Mouse (Mus musculus): ENCODE data around the gene Fermt3. TPM values are rescaled to one million over a fixed set of nuclear protein-coding genes. Genes with fewer than 3 reads are reported as not detected.

Gene Fermt3
- 36.8 and 41.6 TPM in 2 replicates for polyA plus RNA-seq (2012; rRNA removed)

DNA sequence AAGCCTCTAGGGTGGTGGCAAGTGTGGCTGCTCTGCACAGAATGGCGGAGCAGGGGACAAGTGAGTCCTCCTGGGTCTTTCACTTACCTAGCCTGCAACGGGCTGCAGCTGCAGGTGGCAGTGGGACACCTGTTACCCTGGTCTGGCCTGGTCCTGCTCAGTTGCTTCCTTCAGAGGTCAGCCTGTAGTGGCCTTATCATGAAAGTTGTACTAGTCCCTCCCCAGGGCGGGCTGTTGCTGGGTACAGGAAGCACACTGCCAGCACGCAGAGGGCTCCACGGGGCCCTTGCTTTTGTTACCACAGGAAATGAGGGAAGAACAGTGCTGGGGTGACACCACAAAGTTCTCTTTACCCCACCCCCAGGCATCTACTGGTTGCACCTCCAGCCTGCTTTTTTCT lies at the start of gene Fermt3:
TSS of gene Fermt3 (minus strand) at position 279 of the 400 bp plus-strand sequence.
- peak within 1 kb of the TSS; percentile 57 for H3K4me3 ChIP-seq (replicated peaks; ENCODE audit: extremely low read depth, low read depth, low read length)
- WGBS: 52% methylated on average over 5 of the region's 5 CpGs
- DNase-seq: peak; percentile 28
- TF ChIP-seq CTCF (IDR thresholded peaks at IDR 0.05; ENCODE audit: insufficient read depth, low read length) (no peak), POLR2A (IDR thresholded peaks at IDR 0.05; ENCODE audit: borderline replicate concordance, extremely low read depth, low read depth, low read length) (peak; percentile 29; the same call in 1 of the 2 replicates)
- H3K4me1 ChIP-seq (ENCODE audit: control insufficient read depth, insufficient read depth, low read length): no peaks in the 10 kb centered on the region

DNA sequence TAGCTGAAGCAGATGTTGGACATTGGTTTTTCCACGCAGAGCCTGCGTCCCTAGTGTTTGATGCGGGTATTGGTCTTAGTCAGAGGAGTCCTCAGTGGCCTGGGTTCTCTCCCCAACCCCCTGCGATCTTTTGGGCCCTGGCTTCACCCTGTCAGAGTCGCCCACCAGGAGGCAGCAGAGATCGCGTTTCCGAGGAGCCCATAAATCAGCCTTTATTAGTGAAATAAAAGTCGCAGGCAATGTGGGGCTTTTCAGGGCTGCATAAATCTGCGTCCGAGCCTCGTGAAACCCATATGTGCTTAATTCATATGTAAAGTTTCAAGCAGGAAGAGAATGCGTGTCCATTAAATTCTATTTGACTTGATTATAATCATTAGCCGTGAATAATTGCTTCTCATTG lies 48.9 kb upstream of the Fermt3 start:
- TF ChIP-seq POLR2A (IDR thresholded peaks at IDR 0.05; ENCODE audit: borderline replicate concordance, extremely low read depth, low read depth, low read length) (no peak), CTCF (IDR thresholded peaks at IDR 0.05; ENCODE audit: insufficient read depth, low read length) (peak; percentile 75)
- DNase-seq: peak; percentile 76
- no peak overlapping the region for H3K4me3 ChIP-seq (replicated peaks; ENCODE audit: extremely low read depth, low read depth, low read length)
- no peaks in the 10 kb centered on the region for H3K4me1 ChIP-seq (ENCODE audit: control insufficient read depth, insufficient read depth, low read length)
- WGBS: 8% methylated on average over 14 of the region's 14 CpGs

DNA sequence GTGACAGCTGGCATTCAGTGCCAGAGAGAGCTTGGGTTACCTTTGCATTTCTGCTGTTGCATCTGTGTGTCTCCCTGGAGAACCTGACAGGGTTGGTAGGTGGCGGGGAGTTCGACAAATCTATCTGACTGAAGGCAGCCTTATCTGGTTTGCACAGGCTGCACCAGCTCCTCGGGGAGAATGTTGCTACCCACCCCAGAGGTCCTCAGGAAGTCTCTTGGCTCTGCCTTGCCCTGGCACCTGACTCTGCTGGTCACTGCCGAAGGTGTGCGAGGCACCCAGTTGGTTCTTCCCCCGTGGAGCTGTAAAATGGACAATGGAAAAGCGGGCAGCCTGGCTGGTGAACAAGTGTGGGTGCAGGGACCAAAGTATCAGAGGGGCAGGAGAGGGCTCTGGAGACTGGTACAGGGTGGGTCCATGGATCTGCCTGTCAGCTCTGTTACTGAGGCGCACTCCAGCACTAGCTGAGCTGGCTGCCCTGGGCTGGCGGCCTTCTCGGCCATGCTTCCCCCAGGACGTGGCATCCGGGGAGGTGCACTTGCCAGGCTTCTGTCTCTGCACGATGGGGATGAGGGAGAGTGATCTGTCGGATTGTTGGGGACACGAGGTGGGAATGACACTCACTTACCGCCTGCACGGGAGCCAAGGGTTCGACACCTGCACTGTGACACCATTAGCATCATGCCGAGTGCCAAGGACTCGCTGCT lies 48.2 kb upstream of the Fermt3 start:
- TF ChIP-seq CTCF (IDR thresholded peaks at IDR 0.05; ENCODE audit: insufficient read depth, low read length) (0 out of 2 replicates have a peak, but pooled peaks have one; percentile 18), POLR2A (IDR thresholded peaks at IDR 0.05; ENCODE audit: borderline replicate concordance, extremely low read depth, low read depth, low read length) (no peak)
- no peak overlapping the region for H3K4me3 ChIP-seq (replicated peaks; ENCODE audit: extremely low read depth, low read depth, low read length)
- WGBS: 49% methylated on average over 20 of the region's 20 CpGs
- no peaks in the 10 kb centered on the region for H3K4me1 ChIP-seq (ENCODE audit: control insufficient read depth, insufficient read depth, low read length)
- no peak for DNase-seq

DNA sequence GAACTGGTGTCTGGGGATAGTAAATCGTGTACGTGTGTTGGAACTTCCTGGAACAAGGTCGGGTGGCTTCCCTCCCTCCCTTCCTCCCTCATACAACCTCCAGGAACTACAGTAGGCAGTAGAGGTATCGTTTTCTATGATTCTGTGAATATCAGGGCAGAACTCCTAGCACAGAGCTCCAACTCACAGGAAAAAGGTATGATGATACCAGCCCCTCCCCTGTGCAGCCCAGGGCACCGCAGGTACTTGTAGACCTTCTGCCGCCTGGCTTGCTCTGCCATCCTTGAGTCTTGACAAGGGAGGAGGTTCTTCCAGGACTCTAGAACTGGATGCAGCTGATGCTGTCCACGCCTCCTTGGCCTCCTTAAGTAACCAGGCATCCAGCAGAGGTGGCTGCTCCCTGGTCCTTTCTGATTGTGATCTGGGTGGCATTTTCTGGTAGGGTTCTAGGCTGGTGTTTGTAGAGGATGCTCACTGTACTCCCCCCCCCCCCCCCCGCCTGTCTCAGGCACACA lies 47.6 kb upstream of the Fermt3 start:
- WGBS: 41% methylated on average over 8 of the region's 8 CpGs
- TF ChIP-seq POLR2A (IDR thresholded peaks at IDR 0.05; ENCODE audit: borderline replicate concordance, extremely low read depth, low read depth, low read length) (no peak), CTCF (IDR thresholded peaks at IDR 0.05; ENCODE audit: insufficient read depth, low read length) (no peak)
- DNase-seq: no peak
- Histone ChIP-seq H3K4me3 (replicated peaks; ENCODE audit: extremely low read depth, low read depth, low read length) (no peak overlapping the region), H3K4me1 (ENCODE audit: control insufficient read depth, insufficient read depth, low read length) (no peaks in the 10 kb centered on the region)

DNA sequence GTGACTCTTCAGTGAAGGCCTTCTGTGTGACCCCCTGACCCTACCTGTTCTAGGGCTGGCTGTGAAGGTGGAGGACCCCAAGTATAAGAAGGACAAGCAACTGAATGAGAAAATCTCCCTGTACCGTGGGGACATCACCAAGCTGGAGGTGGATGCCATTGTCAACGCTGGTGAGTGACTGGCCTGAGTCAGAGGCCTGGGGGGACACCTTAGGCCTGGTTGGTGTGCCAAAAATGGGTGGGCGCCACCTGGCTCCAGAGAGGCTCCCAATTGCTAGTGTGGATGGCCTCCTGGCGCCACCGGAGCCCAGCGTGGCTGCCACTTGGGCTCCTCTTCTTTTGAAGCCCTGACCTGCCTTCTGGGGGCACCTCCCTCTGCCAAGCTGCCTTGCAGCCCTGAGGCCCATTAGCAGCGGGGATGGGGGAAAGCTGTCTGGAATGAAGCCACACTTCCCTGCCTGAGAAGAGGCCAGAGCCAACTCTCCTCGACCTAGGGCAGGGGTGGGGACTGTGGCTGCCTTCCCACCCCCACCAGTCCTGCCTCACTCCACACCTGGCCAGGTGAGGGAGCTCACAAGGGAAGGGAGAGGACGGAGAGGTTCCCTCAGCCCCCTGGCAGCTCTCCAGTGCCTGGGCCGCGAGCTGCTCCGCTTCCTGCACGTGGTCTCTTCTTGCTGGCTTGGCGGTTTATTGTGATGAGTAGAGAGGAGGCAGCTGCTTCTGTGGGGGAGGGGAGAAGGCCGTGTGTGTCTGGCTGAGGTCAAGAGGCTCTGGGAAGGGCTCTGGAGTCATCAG lies 47.0 kb upstream of the Fermt3 start:
- no peak for DNase-seq
- no peak for TF ChIP-seq POLR2A (IDR thresholded peaks at IDR 0.05; ENCODE audit: borderline replicate concordance, extremely low read depth, low read depth, low read length)
- no peak for TF ChIP-seq CTCF (IDR thresholded peaks at IDR 0.05; ENCODE audit: insufficient read depth, low read length)
- 38% methylated on average over 15 of the region's 15 CpGs for WGBS

DNA sequence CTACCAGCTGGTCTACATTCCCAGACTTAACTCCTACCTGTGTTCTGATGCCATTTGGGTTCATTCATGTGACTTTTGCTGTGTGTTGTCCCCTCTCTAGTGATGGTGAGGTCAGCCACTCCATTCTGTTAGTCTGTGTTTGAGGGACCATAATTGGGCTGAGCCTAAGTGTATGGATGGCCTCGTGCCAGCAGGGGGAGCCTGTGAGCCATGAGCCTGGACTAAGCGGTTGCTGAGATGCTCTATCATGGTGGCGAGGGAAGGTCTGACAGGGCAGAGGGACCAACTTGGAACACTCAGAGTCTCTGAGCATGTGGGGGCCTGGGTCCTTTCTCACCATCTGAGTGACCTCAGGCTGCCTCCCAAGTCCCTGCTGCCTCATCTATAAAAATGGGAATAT lies 45.3 kb upstream of the Fermt3 start:
- peak; percentile 99 for TF ChIP-seq CTCF (IDR thresholded peaks at IDR 0.05; ENCODE audit: insufficient read depth, low read length)
- TF ChIP-seq POLR2A (IDR thresholded peaks at IDR 0.05; ENCODE audit: borderline replicate concordance, extremely low read depth, low read depth, low read length): no peak
- 6% methylated on average over 3 of the region's 3 CpGs for WGBS
- H3K4me3 ChIP-seq (replicated peaks; ENCODE audit: extremely low read depth, low read depth, low read length): no peak overlapping the region
- no peaks in the 10 kb centered on the region for H3K4me1 ChIP-seq (ENCODE audit: control insufficient read depth, insufficient read depth, low read length)
- DNase-seq: peak; percentile 77

More for the DNA sequence above, 47.0 kb upstream of the Fermt3 start:
- H3K4me1 ChIP-seq (ENCODE audit: control insufficient read depth, insufficient read depth, low read length): no peaks in the 10 kb centered on the region
- H3K4me3 ChIP-seq (replicated peaks; ENCODE audit: extremely low read depth, low read depth, low read length): no peak overlapping the region

DNA sequence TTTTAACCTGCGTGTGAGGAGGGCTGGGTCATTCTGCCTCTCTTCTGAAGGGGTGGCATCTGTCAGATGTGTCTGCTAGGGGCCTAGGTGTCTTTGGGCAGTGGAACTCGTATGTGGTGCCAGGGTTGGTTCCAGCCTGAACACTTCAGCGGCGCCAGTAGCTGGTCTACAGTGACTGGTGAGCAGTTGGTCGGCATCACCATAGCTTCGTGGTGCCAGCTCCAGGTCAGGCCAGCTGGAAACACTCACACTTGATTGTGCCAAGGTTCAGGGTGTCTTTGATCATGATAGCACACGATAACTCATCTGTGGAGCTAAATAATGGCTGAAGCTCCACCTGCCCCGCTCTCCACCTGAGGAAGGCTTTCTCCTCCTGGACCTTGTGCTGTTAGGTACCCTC lies 43.6 kb upstream of the Fermt3 start:
- WGBS: 82% methylated on average over 8 of the region's 8 CpGs
- no peak for TF ChIP-seq POLR2A (IDR thresholded peaks at IDR 0.05; ENCODE audit: borderline replicate concordance, extremely low read depth, low read depth, low read length)
- TF ChIP-seq CTCF (IDR thresholded peaks at IDR 0.05; ENCODE audit: insufficient read depth, low read length): no peak
- DNase-seq: no peak
- no peak overlapping the region for H3K4me3 ChIP-seq (replicated peaks; ENCODE audit: extremely low read depth, low read depth, low read length)
- 0 out of 2 replicates have a peak, but pooled peaks cover 1% of the 10 kb centered on the region for H3K4me1 ChIP-seq (ENCODE audit: control insufficient read depth, insufficient read depth, low read length)

DNA sequence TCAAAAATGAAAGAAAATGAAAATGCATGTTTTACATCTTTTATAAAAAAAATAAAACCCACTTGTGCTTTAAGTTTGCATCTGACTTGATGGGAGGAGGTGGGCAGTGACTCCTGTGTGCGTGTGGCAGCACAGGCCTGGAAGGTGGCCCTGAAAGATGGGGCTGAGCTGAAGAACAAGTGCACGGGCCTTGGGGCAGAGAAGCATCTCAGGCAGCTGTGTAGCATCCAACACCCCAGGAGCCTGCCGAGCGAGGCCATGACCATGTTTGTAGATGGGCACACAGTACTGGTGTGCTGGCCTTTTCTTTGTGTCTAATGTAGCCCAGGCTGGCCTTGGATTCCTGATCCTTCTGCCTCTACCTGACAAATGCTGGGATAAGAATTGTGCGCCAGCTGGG lies 42.8 kb upstream of the Fermt3 start:
- 88% methylated on average over 5 of the region's 5 CpGs for WGBS
- peaks cover 7% of the 10 kb centered on the region for H3K4me1 ChIP-seq (ENCODE audit: control insufficient read depth, insufficient read depth, low read length)
- no peak for DNase-seq
- TF ChIP-seq POLR2A (IDR thresholded peaks at IDR 0.05; ENCODE audit: borderline replicate concordance, extremely low read depth, low read depth, low read length) (no peak), CTCF (IDR thresholded peaks at IDR 0.05; ENCODE audit: insufficient read depth, low read length) (no peak)
- no peak overlapping the region for H3K4me3 ChIP-seq (replicated peaks; ENCODE audit: extremely low read depth, low read depth, low read length)

DNA sequence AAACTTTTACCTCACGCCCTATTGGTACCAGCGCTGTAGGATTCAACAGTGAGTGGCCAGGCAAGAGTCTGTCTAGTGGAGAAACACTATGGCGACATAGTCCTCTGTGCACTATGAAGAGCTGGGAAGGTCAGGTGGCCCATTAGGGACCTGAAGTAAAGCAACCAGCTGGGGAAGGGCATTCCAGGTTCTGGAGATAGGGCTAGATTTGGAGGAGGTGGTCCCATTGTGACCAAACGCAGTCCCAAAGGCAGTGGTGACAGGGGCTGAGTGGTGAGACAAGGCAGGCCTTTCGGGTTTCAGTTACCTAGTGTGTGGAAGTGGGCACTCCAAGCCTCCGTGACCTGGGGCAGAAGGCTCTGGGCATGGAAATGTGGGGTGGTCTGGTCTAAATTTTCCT lies 39.3 kb upstream of the Fermt3 start:
- H3K4me3 ChIP-seq (replicated peaks; ENCODE audit: extremely low read depth, low read depth, low read length): no peak overlapping the region
- DNase-seq: no peak
- TF ChIP-seq CTCF (IDR thresholded peaks at IDR 0.05; ENCODE audit: insufficient read depth, low read length) (no peak), POLR2A (IDR thresholded peaks at IDR 0.05; ENCODE audit: borderline replicate concordance, extremely low read depth, low read depth, low read length) (no peak)
- 72% methylated on average over 6 of the region's 6 CpGs for whole genome bisulfite sequencing
- peaks cover 12% of the 10 kb centered on the region for H3K4me1 ChIP-seq (ENCODE audit: control insufficient read depth, insufficient read depth, low read length)
